Mouse (Mus musculus): ENCODE results near the gene Spata3. TPM values are rescaled to one million over a fixed set of nuclear protein-coding genes. Genes with fewer than 3 reads are reported as not detected.

Spata3 gene
- not detected for polyA plus RNA-seq (2017; shearing (Covaris generic))

DNA sequence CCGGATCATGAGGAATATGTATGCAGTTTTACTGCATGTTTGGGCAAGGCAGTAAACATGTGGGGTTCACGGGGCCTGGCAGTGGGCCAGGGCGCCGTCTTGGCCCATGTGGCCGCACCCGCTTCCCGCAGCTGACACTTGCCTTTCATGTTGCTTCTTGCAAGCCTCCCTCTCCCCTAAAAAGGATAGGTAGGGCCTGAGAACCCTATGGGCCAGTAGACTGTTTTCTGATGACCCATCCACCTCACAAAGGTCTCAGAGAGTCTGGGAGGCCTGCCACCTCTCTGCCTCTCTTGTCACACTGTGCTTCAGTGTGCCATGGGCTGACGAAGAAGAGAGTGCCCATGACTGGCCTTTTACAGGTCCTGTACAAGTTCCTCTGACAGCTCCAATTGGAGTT, at the start of gene Spata3:
Spata3 (plus strand) TSS at position 301 of the 400 bp plus-strand sequence.

DNA sequence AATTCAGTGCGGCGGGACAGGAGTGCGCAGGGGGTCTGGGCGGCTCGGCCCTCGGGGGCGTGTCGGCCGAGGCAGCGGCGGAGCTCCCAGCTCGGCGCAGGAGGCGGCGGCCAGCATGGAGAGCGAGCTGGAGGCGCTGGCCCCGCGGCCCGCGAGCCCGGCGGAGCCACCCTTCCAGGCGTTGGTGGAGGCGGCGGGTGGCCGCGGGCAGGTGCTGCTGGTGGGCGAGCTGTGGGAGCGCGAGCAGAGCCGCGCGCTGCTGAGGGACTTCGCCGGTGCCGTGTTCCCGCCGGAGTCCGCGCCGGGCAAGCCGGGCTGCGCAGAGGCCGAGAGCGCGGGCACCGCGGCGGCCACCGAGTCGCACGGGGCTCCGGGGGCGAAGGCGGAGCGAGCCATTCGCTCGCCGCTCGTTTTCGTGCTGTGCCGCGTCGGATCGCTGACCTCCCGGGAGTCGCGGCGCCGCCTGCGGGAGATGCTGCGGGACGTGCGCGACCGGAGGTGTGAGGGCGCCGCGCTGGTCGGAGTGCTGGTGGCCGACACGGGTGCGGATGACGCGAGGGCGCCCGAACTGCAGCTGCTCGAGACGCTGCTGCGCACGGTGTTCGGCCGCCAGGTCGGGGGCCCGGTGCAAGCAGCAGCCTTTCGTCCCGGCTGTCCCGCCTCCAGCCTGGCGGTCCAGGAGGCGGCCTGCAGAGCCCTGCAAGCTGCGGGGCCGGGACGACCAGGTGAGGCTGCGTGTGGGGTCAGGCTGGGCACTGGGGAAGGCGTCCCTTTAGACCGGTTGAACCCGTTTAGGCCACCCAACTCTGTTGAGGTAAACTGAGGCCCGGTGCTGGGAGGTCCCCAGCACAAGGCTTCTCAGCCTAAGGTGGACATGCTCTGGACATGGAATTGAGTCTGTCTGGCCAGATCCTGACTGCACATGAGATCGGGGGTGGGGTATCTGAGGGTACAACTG, 29.5 kb downstream of the Spata3 start, which contains the start of gene 2810459M11Rik:
2810459M11Rik (plus strand) TSS at position 16 of the 958 bp plus-strand sequence.

GRCm38 (mm10) chr1:86064271-86064991, 47.8 kb downstream of the Spata3 start, which contains the start of gene Psmd1:
TSS of gene Psmd1 (plus strand) at chr1:86064387.

Other genes starting within 250 kb of the Spata3 start
- gene A630001G21Rik, start 238.2 kb upstream of the Spata3 start, polyA plus RNA-seq (2017; shearing (Covaris generic)): 16.9 TPM
- gene Cab39, start 223.4 kb upstream of the Spata3 start, polyA plus RNA-seq (2017; shearing (Covaris generic)): 176 TPM
- gene Itm2c, start 122.5 kb upstream of the Spata3 start, polyA plus RNA-seq (2017; shearing (Covaris generic)): 156 TPM
- gene 4933407L21Rik, start 88.3 kb upstream of the Spata3 start, polyA plus RNA-seq (2017; shearing (Covaris generic)): not detected
- not detected for gene Gpr55, start 55.8 kb upstream of the Spata3 start, polyA plus RNA-seq (2017; shearing (Covaris generic))
- gene 2810459M11Rik, start 29.0 kb downstream of the Spata3 start, polyA plus RNA-seq (2017; shearing (Covaris generic)): not detected
- 68.7 TPM for gene Psmd1, start 47.6 kb downstream of the Spata3 start, polyA plus RNA-seq (2017; shearing (Covaris generic))
- not detected for gene Htr2b, start 95.2 kb downstream of the Spata3 start, polyA plus RNA-seq (2017; shearing (Covaris generic))
- not detected for gene Gm21972, start 116.8 kb downstream of the Spata3 start, polyA plus RNA-seq (2017; shearing (Covaris generic))
- 4.9 TPM for gene Armc9, start 138.0 kb downstream of the Spata3 start, polyA plus RNA-seq (2017; shearing (Covaris generic))

Data from naive thymus-derived CD4-positive, alpha-beta T cell, adult 5 months (primary cell).